Mouse (Mus musculus): ENCODE measurements around the gene Vmn1r51.

- TF ChIP-seq POLR2A (IDR thresholded peaks at IDR 0.05; ENCODE audit: low read depth, low read length) (no peak), CTCF (IDR thresholded peaks at IDR 0.05; ENCODE audit: extremely low read depth, insufficient read depth, insufficient read length, insufficient replicate concordance) (no peak)
Observed at GRCm38 (mm10) chr6:90174508-90174907, 52.1 kb downstream of the Vmn1r51 start, which contains the start of gene Vmn1r52.

All from spleen, adult 2 months (tissue).